Mouse (Mus musculus): ENCODE data around the gene Ap2a2. TPM values are rescaled to one million over a fixed set of nuclear protein-coding genes. Genes with fewer than 3 reads are reported as not detected.
A peak's percentile ranks its signal among the peaks of the same experiment; 100 is the strongest.
"Not testable (repeated sequence)": the region's sequence is repeated elsewhere in the genome, so short reads cannot be mapped to it uniquely, and the experiment has no call there.

The Ap2a2 gene
- total and polyA plus RNA-seq, 3 experiments = 34.7 to 67.9 (median 59.5) TPM

DNA sequence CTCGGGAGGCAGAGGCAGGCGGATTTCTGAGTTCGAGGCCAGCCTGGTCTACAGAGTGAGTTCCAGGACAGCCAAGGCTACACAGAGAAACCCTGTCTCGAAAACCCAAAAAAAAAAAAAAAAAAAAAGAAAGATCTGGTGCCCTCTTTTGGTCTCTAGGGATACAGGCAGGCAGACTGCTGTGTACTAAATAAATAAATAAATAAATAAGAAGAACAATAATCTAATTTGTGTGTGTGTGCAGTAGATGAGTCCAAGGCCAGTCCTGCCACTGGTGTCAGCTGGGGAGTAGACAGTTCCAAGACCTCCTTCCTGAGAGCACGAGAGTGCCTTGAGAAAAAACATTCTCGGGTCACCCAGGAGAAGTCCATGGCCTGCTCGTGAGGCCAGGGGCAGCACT is 28.3 kb downstream of the Ap2a2 start:
- not testable (repeated sequence) for H3K9me3 ChIP-seq (replicated peaks; ENCODE audit: insufficient read depth, low read length); H3K79me2 ChIP-seq (ENCODE audit: control insufficient read depth, insufficient read depth, low read length, poor library complexity); H3K4me3 ChIP-seq (ENCODE audit: control insufficient read depth in 1 of 2, insufficient read depth in 1 of 2, low read depth in 2 of 2, low read length in 2 of 2); H3K27ac ChIP-seq (ENCODE audit: control insufficient read depth, low read depth, low read length); H3K4me1 ChIP-seq (ENCODE audit: control insufficient read depth in 1 of 2, insufficient read depth in 2 of 2, low read length in 2 of 2); H3K9ac ChIP-seq (ENCODE audit: control insufficient read depth, low read depth, low read length, poor library complexity, severe bottlenecking); DNase-seq (ENCODE audit: low read depth, low spot score); H3K36me3 ChIP-seq (ENCODE audit: control insufficient read depth in 1 of 2, insufficient read depth in 2 of 2, low read length in 2 of 2); H3K27me3 ChIP-seq (ENCODE audit: control insufficient read depth in 1 of 2, insufficient read depth in 2 of 2, low read length in 2 of 2)
- peak; percentile 72 for TF ChIP-seq ZNF384 (IDR thresholded peaks at IDR 0.05; ENCODE audit: low read depth, low read length)

DNA sequence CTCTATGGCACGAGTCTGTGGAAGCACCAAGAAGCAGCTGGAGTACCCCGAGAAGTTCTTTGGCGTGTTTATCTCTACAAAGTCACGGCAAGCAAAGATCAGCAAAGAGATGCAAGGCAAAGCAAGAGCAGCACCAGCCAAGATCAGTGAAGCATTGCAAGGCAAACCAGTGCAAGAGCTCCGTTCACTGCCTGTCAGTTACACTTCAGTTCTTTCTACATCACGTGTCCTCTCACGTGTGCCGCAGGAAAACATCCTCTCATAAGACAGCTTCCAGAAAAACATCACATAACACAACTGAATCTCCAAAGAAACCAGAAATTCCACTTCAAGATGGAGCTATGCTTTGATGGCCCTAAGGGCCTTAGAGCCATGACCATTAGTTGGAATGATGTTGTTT is 29.0 kb downstream of the Ap2a2 start:
- Histone ChIP-seq H3K79me2 (ENCODE audit: control insufficient read depth, insufficient read depth, low read length, poor library complexity) (no peaks in the 10 kb centered on the region), H3K36me3 (ENCODE audit: control insufficient read depth in 1 of 2, insufficient read depth in 2 of 2, low read length in 2 of 2) (peaks cover 0 to 3% of the 10 kb centered on the region in 2 experiments; a peak in 1 of 4 replicates), H3K4me1 (ENCODE audit: control insufficient read depth in 1 of 2, insufficient read depth in 2 of 2, low read length in 2 of 2) (no peaks in the 10 kb centered on the region), H3K9ac (ENCODE audit: control insufficient read depth, low read depth, low read length, poor library complexity, severe bottlenecking) (no peak overlapping the region), H3K27me3 (ENCODE audit: control insufficient read depth in 1 of 2, insufficient read depth in 2 of 2, low read length in 2 of 2) (no peaks in the 10 kb centered on the region), H3K27ac (ENCODE audit: control insufficient read depth, low read depth, low read length) (no peak overlapping the region), H3K4me3 (ENCODE audit: control insufficient read depth in 1 of 2, insufficient read depth in 1 of 2, low read depth in 2 of 2, low read length in 2 of 2) (no peak overlapping the region), H3K9me3 (replicated peaks; ENCODE audit: insufficient read depth, low read length) (no peaks in the 10 kb centered on the region)
- DNase-seq (ENCODE audit: low read depth, low spot score) = no peak
- no peak for TF ChIP-seq NRF1 (IDR thresholded peaks at IDR 0.05; ENCODE audit: insufficient read depth, low read depth, low read length, poor library complexity, severe bottlenecking)
- no peak for TF ChIP-seq RCOR1 (IDR thresholded peaks at IDR 0.05; ENCODE audit: low read depth, low read length)
- no peak for TF ChIP-seq POLR2A (IDR thresholded peaks at IDR 0.05; ENCODE audit: control insufficient read depth in 1 of 2, insufficient read depth in 1 of 2, low read depth in 1 of 2, low read length in 2 of 2, poor library complexity in 1 of 2)
- no peak for TF ChIP-seq TBP (IDR thresholded peaks at IDR 0.05; ENCODE audit: low read depth, low read length)
- TF ChIP-seq BHLHE40 (IDR thresholded peaks at IDR 0.05; ENCODE audit: borderline replicate concordance, low read depth, low read length) = no peak
- TF ChIP-seq MYC (IDR thresholded peaks at IDR 0.05; ENCODE audit: low read depth, low read length) = no peak
- TF ChIP-seq ETS1 (IDR thresholded peaks at IDR 0.05; ENCODE audit: low read depth, low read length) = no peak
- TF ChIP-seq JUND (IDR thresholded peaks at IDR 0.05; ENCODE audit: low read depth, low read length) = no peak
- no peak for TF ChIP-seq CTCF (IDR thresholded peaks at IDR 0.05 in 2 of 3, conservative IDR thresholded peaks at IDR 0.05 in 1 of 3; ENCODE audit: control insufficient read depth in 1 of 3, insufficient read depth in 1 of 3, low read depth in 2 of 3, low read length in 3 of 3, poor library complexity in 1 of 3, severe bottlenecking in 1 of 3)
- TF ChIP-seq ZMIZ1 (IDR thresholded peaks at IDR 0.05; ENCODE audit: low read depth, low read length) = no peak
- no peak for TF ChIP-seq CHD1 (IDR thresholded peaks at IDR 0.05; ENCODE audit: low read depth, low read length)
- no peak for TF ChIP-seq ELF1 (IDR thresholded peaks at IDR 0.05; ENCODE audit: low read depth, low read length)
- no peak for TF ChIP-seq SIN3A (IDR thresholded peaks at IDR 0.05; ENCODE audit: low read length)
- no peak for TF ChIP-seq SMC3 (IDR thresholded peaks at IDR 0.05; ENCODE audit: low read depth, low read length)
- no peak for TF ChIP-seq USF1 (IDR thresholded peaks at IDR 0.05; ENCODE audit: low read depth, low read length)

DNA sequence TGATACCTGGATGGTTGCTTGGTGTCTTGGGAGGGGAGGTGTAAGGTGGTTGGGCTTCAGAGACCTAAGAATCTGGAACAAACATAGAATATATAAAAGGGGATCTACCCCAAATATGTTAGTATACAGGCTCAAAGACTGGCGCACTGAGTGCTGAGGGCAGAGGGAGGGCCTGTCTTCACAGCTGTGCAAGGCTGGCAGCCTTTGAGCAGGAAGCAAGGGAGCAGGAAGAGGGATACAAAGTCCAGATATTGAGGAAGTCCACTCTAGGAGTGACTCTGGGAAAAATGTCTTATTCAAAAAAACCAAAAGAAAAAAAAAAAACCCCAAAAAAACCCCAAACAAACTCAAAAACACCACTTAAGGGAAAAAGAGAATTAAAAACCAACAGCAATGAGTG is 30.1 kb downstream of the Ap2a2 start:
- DNase-seq (ENCODE audit: low read depth, low spot score) = no peak
- Histone ChIP-seq H3K36me3 (ENCODE audit: control insufficient read depth in 1 of 2, insufficient read depth in 2 of 2, low read length in 2 of 2) (peaks cover 0 to 3% of the 10 kb centered on the region in 2 experiments; a peak in 1 of 4 replicates), H3K9ac (ENCODE audit: control insufficient read depth, low read depth, low read length, poor library complexity, severe bottlenecking) (no peak overlapping the region), H3K9me3 (replicated peaks; ENCODE audit: insufficient read depth, low read length) (no peaks in the 10 kb centered on the region), H3K27ac (ENCODE audit: control insufficient read depth, low read depth, low read length) (no peak overlapping the region), H3K4me1 (ENCODE audit: control insufficient read depth in 1 of 2, insufficient read depth in 2 of 2, low read length in 2 of 2) (no peaks in the 10 kb centered on the region), H3K27me3 (ENCODE audit: control insufficient read depth in 1 of 2, insufficient read depth in 2 of 2, low read length in 2 of 2) (no peaks in the 10 kb centered on the region), H3K79me2 (ENCODE audit: control insufficient read depth, insufficient read depth, low read length, poor library complexity) (no peaks in the 10 kb centered on the region), H3K4me3 (ENCODE audit: control insufficient read depth in 1 of 2, insufficient read depth in 1 of 2, low read depth in 2 of 2, low read length in 2 of 2) (no peak overlapping the region)
- no peak for TF ChIP-seq SMC3 (IDR thresholded peaks at IDR 0.05; ENCODE audit: low read depth, low read length)
- TF ChIP-seq MAFK (IDR thresholded peaks at IDR 0.05; ENCODE audit: borderline replicate concordance, low read depth, low read length) = no peak
- TF ChIP-seq BHLHE40 (IDR thresholded peaks at IDR 0.05; ENCODE audit: borderline replicate concordance, low read depth, low read length) = no peak
- TF ChIP-seq ZC3H11A (IDR thresholded peaks at IDR 0.05; ENCODE audit: low read depth, low read length) = no peak
- TF ChIP-seq ZMIZ1 (IDR thresholded peaks at IDR 0.05; ENCODE audit: low read depth, low read length) = no peak
- no peak for TF ChIP-seq MEF2A (IDR thresholded peaks at IDR 0.05; ENCODE audit: extremely low read depth, insufficient replicate concordance, low read depth, low read length, poor library complexity, severe bottlenecking)
- TF ChIP-seq RAD21 (IDR thresholded peaks at IDR 0.05; ENCODE audit: low read depth, low read length) = no peak
- no peak for TF ChIP-seq CTCF (IDR thresholded peaks at IDR 0.05 in 2 of 3, conservative IDR thresholded peaks at IDR 0.05 in 1 of 3; ENCODE audit: control insufficient read depth in 1 of 3, insufficient read depth in 1 of 3, low read depth in 2 of 3, low read length in 3 of 3, poor library complexity in 1 of 3, severe bottlenecking in 1 of 3)
